Mouse (Mus musculus): ENCODE data around the gene Znrf3.

Znrf3 gene

GRCm38 (mm10) chr11:5398301-5399053 is 46.2 kb downstream of the Znrf3 start:
- peak; percentile 48 for DNase-seq (ENCODE audit: low read depth, low spot score)

DNA sequence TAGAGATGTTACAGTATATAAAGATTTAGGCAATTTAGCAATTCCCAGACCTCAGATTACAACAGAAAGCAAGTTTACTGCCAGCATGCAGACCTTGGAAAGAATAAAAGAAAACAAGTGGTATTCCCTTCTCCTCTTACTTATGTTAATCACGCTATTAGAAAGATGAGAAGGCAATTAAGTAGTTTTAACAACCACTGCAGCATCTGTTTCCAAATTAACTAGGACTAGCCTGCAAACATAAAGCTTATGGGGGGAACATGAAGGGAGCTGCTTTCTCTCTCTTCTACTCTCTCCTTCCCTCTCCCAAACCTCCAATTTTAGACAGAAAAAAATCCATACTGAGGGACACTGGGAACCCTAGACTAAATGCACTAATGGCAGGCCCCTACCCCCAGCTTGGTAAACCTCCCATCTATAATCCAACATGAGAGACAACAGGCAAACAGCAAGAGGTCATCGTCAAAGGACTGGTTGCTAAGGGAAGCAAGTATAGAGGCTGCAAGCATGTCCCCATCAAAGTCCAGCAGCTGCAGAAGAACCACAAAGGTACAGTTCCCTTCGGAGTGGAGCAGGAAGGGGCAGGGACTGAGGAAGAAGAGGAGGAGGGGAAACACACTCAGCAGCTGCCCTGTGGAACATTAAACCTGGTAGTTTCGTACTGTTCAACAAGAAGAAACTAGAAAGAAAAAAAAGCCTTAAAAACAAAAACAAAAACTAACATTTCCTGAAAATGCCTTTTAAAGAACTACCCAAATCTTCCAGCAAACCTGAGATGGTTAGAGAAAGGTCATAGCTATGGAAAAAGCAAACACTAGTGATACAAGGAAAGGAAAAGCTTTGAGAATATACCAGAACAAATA is 53.4 kb downstream of the Znrf3 start:
- DNase-seq (ENCODE audit: low read depth, low spot score), result no peak

DNA sequence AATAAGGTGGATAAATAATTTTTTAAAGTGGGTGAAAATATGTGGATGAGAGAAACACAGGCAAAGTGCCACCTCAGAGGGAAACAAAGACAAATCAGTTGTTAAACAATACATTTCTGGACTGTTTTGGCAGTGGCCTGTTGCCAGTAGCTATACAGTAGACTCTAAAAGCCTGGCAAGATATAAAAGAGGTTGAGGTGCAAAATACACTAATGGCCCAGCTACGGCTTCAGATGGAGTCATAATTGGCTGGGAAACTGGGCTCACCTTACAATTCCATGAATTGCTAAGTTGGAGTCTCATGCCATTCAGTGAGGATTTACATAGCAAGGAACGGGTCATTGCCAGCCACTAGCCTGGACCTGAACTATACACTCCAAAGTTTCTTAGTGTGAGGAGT is 62.0 kb downstream of the Znrf3 start:
- DNase-seq (ENCODE audit: low read depth, low spot score), result no peak

DNA sequence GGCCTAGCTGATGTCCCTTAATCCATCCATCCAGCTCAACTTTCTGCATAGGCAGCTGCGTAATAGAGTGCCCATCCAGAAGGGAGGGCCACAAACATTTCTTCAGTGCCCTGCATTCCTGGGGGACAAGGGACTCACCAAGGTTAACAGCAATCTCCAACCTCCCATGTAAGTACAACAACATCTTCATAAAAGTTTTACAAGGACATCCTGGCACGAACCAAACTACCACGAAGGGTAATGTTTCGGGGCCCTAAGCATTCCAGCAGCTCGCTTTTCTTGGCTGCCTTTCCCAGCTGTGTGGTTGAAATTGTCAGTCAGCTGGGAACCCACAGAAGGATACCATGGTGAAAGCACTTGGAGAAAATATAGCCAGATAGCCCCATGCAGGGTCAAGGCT is 63.4 kb downstream of the Znrf3 start:
- DNase-seq (ENCODE audit: low read depth, low spot score), result no peak

DNA sequence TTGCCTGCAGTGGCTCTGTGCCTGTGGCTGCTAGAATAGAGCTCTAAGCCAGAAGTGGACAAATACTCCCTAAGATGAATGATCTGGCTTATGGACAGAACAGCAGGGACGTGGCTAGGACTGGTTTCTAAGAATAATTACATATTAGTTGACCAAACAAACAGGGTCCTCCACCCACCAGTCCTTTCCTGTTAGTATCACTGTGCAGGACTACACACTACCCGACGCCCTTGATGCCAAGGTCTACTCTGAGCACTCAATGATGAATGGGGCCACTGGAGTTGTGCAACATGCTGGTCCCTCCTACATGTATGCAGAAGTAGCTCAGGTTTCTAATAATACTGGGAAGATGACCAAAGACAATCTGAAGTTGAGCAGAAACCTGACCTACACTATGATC is 64.4 kb downstream of the Znrf3 start:
- no peak for DNase-seq (ENCODE audit: low read depth, low spot score)

GRCm38 (mm10) chr11:5369176-5369575 is 75.5 kb downstream of the Znrf3 start:
- DNase-seq (ENCODE audit: low read depth, low spot score), result peak; percentile 88

GRCm38 (mm10) chr11:5368492-5368891 is 76.2 kb downstream of the Znrf3 start:
- DNase-seq (ENCODE audit: low read depth, low spot score), result no peak

DNA sequence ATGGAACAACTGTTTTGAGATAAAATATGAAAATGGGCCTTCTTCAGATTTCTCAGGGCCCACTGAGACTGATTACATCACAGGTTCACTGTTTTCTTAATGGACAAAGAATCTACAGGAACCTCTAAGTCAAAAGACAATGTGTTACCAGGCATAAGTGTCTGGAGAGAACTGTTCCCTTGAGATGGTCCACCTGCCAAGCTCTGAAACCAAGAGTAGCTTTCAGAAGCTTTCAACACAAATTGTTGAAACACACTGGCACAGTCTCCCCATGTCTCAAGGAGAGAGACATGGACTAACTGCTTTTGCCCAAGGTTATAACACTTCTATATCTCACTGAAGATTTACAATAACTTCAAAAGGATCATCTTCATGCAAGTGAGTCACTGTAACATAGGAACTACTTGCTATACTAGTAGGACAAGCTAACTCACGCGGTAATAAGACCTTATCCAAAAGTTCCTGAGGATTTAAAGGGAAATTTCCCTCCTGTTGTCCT is 89.3 kb downstream of the Znrf3 start:
- no peak for DNase-seq (ENCODE audit: low read depth, low spot score)

DNA sequence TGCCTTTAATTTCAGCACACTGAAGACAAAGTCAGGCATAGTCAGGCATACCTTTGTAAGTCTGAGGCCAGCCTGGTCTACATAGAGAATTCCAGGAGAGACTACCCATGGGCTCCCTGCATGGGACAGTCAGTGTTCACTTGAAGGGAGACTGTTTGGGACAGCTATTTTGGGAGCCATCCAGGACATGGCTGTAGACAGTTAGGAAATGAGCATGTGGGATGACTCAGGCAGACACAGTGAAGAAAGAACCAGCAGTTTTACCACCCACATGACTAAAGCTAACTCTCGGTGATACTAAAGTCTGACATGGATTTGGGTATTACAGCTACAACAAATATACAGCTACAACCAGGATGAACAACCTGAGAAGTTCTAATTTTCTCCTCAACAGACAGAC is 89.9 kb downstream of the Znrf3 start:
- DNase-seq (ENCODE audit: low read depth, low spot score), result no peak

GRCm38 (mm10) chr11:5353032-5353431 is 91.6 kb downstream of the Znrf3 start:
- no peak for DNase-seq (ENCODE audit: low read depth, low spot score)

- DNase-seq (ENCODE audit: low read depth, low spot score), result no peak
These were observed 95.2 kb downstream of the Znrf3 start for GRCm38 (mm10) chr11:5349483-5349882.

- no peak for DNase-seq (ENCODE audit: low read depth, low spot score)
These were observed 97.6 kb downstream of the Znrf3 start for GRCm38 (mm10) chr11:5346845-5347640.

DNA sequence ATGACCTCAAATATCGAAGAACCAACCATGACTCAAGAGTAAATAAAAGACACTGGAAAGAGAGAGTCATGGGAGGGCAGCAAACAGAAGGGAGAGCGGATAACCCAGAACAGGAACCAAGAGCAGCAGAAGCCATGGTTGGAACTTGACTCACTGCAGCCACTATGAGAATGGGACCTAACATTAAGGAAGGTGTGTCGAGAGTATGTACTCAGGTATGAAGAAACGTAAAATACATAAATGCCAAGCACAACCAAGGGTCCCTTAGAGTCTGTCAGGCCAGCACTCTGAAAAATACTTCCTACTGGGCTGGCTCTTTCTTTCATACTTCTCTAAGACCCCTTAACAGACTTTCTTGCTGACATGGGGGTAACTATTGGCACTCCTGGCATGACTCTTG is 100.9 kb downstream of the Znrf3 start:
- DNase-seq (ENCODE audit: low read depth, low spot score), result no peak

DNA sequence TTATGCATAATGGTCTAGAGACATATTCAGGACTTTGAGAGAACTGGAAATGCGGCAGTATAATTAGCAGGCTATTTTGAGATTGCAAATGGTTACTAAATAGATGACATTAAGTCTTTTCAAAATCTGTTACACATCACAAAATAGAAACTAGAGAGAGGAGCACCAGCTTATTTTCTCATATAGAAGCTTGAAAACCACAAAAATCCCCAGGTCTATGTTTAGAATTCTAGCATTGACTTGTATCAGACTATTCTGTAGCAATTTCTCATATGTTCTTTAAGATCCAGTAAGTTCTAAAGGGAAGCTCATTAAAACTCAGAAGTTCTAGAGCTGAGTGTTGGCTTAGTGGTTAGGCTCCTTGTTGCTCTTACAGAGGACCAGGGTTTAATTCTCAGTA is 104.9 kb downstream of the Znrf3 start:
- peak; percentile 39 for DNase-seq (ENCODE audit: low read depth, low spot score)

DNA sequence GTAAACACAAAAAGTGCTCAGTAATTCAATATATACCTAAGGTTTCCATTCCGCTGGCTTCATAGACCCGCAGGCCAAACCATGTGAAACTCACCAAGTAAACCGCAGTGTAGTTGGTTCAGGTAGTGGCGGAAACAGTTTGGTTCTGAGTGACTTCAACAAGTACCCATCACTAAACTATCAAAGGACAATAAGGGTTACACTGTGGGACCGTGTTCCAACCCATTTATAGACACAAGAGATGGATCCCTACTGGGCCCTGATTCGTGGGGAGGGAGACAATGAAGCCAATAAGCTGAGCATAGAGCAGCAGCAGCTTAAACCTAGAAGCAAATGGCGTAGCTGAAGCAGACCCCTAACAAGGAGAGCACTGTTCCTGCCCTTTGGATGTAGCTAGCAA is 107.8 kb downstream of the Znrf3 start:
- no peak for DNase-seq (ENCODE audit: low read depth, low spot score)

DNA sequence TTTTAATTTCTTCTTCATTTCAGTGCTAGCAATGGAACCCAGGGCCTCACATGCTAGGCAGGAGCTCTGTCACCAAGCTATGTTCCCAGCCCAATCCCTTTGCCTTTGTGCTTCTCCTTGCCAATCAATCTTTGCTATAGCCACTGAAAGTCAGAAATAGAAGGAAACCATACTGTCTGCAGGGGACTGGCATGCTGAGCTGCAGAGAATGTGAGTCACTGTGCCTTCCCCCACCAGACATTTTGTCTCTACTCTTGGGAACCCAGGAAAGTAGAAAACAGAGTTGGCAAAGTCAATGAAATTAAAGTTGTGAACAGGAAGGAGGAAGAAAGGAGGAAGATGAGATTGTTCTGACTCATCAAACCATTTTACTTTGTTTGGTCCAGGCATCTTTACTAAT is 108.4 kb downstream of the Znrf3 start:
- no peak for DNase-seq (ENCODE audit: low read depth, low spot score)

DNA sequence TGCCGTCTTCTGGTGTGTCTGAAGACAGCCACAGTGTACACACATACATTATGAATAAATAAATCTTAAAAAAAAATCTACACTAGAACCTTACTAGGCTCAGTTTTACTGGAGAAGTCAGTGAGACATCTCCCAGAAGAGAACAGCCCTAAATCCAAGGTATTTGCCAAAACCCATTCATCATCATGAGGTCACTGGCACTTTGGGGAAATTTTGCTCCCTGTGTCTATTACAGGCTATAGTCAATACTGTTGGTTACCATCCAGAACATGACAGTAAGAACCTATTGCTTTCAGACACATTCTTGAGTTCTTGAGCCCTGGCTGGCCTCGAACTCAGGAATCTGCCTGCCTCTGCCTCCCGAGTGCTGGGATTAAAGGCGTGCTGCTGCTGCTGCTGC is 113.8 kb downstream of the Znrf3 start:
- no peak for DNase-seq (ENCODE audit: low read depth, low spot score)

DNA sequence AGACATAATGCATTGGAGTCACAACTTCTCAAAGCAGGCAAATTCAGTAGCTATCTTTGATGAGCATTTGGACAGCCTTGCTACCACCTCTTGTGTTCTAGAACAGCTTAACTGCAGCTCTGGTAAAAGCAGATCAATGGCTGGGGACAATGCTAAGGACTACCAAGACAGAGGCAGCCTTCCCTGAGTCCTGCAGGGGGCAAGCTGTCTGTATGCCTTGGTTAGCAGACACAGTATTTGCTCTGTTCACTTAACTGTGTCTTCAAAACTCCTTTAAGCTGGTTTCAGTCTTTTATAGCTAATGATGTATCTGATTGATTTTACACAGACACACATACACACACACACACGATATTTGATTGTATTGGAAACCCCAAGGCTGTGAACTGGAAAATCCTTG is 117.0 kb downstream of the Znrf3 start:
- DNase-seq (ENCODE audit: low read depth, low spot score), result no peak

GRCm38 (mm10) chr11:5326252-5326651 is 118.4 kb downstream of the Znrf3 start:
- DNase-seq (ENCODE audit: low read depth, low spot score), result no peak

DNA sequence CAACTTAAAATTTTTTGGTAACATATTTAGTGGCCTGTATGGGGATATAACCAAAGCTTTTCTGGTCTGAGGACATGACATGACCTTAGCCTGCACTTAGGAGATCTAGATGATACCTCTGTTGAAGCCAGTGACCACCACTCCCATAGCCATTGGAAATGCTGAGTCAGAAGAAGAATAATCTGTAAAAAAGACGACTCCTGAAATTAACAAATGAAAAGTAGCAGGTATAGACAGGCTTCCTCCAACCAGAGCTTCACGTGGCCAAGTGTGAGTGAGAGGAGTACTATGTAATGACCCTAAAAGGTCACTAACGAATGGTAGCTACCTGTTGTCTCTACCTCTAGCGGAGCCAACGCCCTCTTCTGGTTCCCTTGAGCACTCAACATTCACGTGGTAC is 119.4 kb downstream of the Znrf3 start:
- no peak for DNase-seq (ENCODE audit: low read depth, low spot score)

- DNase-seq (ENCODE audit: low read depth, low spot score), result no peak
These were observed 120.4 kb downstream of the Znrf3 start for GRCm38 (mm10) chr11:5324296-5324695.

DNA sequence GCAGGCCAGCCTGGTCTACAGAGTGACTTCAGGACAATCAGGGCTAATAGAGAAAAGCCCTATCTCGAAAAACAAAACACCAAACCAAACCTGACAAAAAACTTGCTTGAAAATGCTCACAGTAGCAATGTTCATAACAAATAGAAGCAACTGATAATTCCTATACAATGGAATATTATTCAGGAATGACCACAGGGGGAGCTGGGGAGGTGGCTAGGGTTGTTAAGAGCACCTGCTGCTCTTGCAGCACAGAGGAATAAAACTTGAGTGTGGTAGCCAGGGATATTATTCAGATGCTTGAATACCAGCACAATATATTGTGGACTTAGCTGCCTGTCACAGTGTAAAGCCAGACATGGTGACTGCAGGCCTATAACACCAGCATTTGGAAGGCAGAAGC is 123.0 kb downstream of the Znrf3 start:
- no peak for DNase-seq (ENCODE audit: low read depth, low spot score)

Data from A20 (cell line).